In the genomic region with DNA sequence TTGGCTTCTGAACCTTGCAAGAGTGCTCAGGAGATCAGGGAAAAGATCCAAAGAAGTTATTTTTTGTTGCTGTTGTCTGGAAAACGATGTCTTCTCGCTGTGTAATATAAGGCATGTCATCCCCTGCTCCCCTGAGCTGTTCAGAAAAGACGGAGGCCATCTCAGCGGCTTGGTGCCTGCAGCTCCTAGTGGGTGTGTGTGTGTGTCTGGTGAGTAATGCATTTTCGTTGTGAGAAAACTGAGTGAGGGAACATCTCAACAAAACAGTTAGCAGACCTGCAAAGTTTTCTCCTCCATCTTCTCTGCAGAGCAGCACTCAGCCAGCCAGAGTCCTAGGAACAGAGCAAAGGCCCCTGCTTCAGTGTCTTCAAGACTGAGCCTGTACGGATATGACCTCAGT, we compare ENCODE assay signal across 17 mouse cellular contexts. TPM values are rescaled to one million over a fixed set of nuclear protein-coding genes. Genes with fewer than 3 reads are reported as not detected.
DNase-seq lines count a peak whose midpoint lies in the region; ATAC-seq and TF ChIP-seq lines count a peak whose summit lies in the region.
"Had no signal": no experiment of that assay in that cellular context is flagged by ENCODE, and none has a peak within 500 bp of the region (broad histone marks: within the 10 kb centered on the region; RNA-seq: fewer than 3 reads in every experiment).

No protein-coding gene starts in this region.

- 88% methylated on average over 6 of the region's 6 CpGs for WGBS in forebrain, embryonic 10.5 days
- 81% methylated on average over 6 of the region's 6 CpGs for WGBS in forebrain, embryonic 12.5 days
- 57% methylated on average over 6 of the region's 6 CpGs for WGBS in intestine, embryonic 15.5 days
- WGBS in intestine, embryonic 16.5 days: 64% methylated on average over 6 of the region's 6 CpGs
- WGBS in stomach, postnatal 0 days: 65% methylated on average over 6 of the region's 6 CpGs
- 85% methylated on average over 6 of the region's 6 CpGs for WGBS in hindbrain, embryonic 14.5 days

- H3K9me3 ChIP-seq in forebrain, embryonic 10.5 days: no peaks in the 10 kb centered on the region
- H3K9me3 ChIP-seq in forebrain, embryonic 12.5 days: no peaks in the 10 kb centered on the region
- H3K9me3 ChIP-seq in intestine, embryonic 15.5 days: no peaks in the 10 kb centered on the region
- no peaks in the 10 kb centered on the region for H3K9me3 ChIP-seq in intestine, embryonic 16.5 days (ENCODE audit: control insufficient read depth, low read length)
- no peaks in the 10 kb centered on the region for H3K9me3 ChIP-seq in stomach, postnatal 0 days (ENCODE audit: control insufficient read depth, low read length)
- H3K9me3 ChIP-seq in hindbrain, embryonic 14.5 days (ENCODE audit: control insufficient read depth, low read length): no peaks in the 10 kb centered on the region
- H3K9me3 ChIP-seq: kidney, embryonic 15.5 days; midbrain, embryonic 13.5 days; neural tube, embryonic 13.5 days; stomach, embryonic 15.5 days had no signal

- DNase-seq in forebrain, embryonic 10.5 days (ENCODE audit: extremely low spot score, low spot score): no peak
- DNase-seq in right cerebral cortex, adult 2 months (ENCODE audit: low spot score in 2 of 2): peak; percentile 40 to 41
- no peak for DNase-seq in right cerebral cortex, postnatal 4 days
- DNase-seq in stomach, postnatal 0 days (ENCODE audit: low spot score): no peak
- no peak for DNase-seq in hindbrain, embryonic 14.5 days (ENCODE audit: low spot score)
- DNase-seq: cerebellum, adult 11-12 months; right cerebral cortex, postnatal 25 days had no signal

- peaks cover 4% of the 10 kb centered on the region; the same call in 1 of the 2 replicates for H3K36me3 ChIP-seq in forebrain, embryonic 10.5 days (replicated peaks)
- H3K36me3 ChIP-seq in forebrain, embryonic 12.5 days (replicated peaks): no peaks in the 10 kb centered on the region
- H3K36me3 ChIP-seq in intestine, embryonic 15.5 days: no peaks in the 10 kb centered on the region
- H3K36me3 ChIP-seq in intestine, embryonic 16.5 days (ENCODE audit: control insufficient read depth, insufficient read depth, low read length): no peaks in the 10 kb centered on the region
- H3K36me3 ChIP-seq in stomach, postnatal 0 days (ENCODE audit: control insufficient read depth, insufficient read depth, low read length): no peaks in the 10 kb centered on the region
- no peaks in the 10 kb centered on the region for H3K36me3 ChIP-seq in hindbrain, embryonic 14.5 days (replicated peaks; ENCODE audit: control insufficient read depth, insufficient read depth)
- H3K36me3 ChIP-seq: kidney, embryonic 15.5 days; midbrain, embryonic 13.5 days; neural tube, embryonic 13.5 days; stomach, embryonic 15.5 days had no signal

- no peak overlapping the region for H3K9ac ChIP-seq in forebrain, embryonic 12.5 days
- no peak overlapping the region for H3K9ac ChIP-seq in intestine, embryonic 15.5 days
- H3K9ac ChIP-seq in intestine, embryonic 16.5 days (ENCODE audit: low read depth, low read length): no peak overlapping the region
- no peak overlapping the region for H3K9ac ChIP-seq in stomach, postnatal 0 days (ENCODE audit: low read length)
- no peak overlapping the region for H3K9ac ChIP-seq in hindbrain, embryonic 14.5 days
- H3K9ac ChIP-seq: kidney, embryonic 15.5 days; midbrain, embryonic 13.5 days; neural tube, embryonic 13.5 days; stomach, embryonic 15.5 days had no signal

- H3K27me3 ChIP-seq in forebrain, embryonic 10.5 days (ENCODE audit: poor library complexity, severe bottlenecking): no peaks in the 10 kb centered on the region
- no peaks in the 10 kb centered on the region for H3K27me3 ChIP-seq in forebrain, embryonic 12.5 days
- H3K27me3 ChIP-seq in intestine, embryonic 15.5 days (replicated peaks): no peaks in the 10 kb centered on the region
- no peaks in the 10 kb centered on the region for H3K27me3 ChIP-seq in intestine, embryonic 16.5 days (replicated peaks; ENCODE audit: control insufficient read depth, insufficient read depth, low read length)
- H3K27me3 ChIP-seq in stomach, postnatal 0 days (ENCODE audit: control insufficient read depth, insufficient read depth, low read length): no peaks in the 10 kb centered on the region
- no peaks in the 10 kb centered on the region for H3K27me3 ChIP-seq in hindbrain, embryonic 14.5 days (ENCODE audit: control insufficient read depth, insufficient read depth, low read length)
- H3K27me3 ChIP-seq: kidney, embryonic 15.5 days; midbrain, embryonic 13.5 days; neural tube, embryonic 13.5 days; Patski; stomach, embryonic 15.5 days had no signal

- H3K4me3 ChIP-seq in forebrain, embryonic 10.5 days: no peak overlapping the region
- no peak overlapping the region for H3K4me3 ChIP-seq in forebrain, embryonic 12.5 days (replicated peaks)
- no peak overlapping the region for H3K4me3 ChIP-seq in intestine, embryonic 15.5 days (replicated peaks)
- H3K4me3 ChIP-seq in intestine, embryonic 16.5 days (ENCODE audit: low read length): no peak overlapping the region
- H3K4me3 ChIP-seq in stomach, postnatal 0 days (ENCODE audit: low read depth, low read length): no peak overlapping the region
- no peak overlapping the region for H3K4me3 ChIP-seq in hindbrain, embryonic 14.5 days (replicated peaks; ENCODE audit: low read length)
- H3K4me3 ChIP-seq: kidney, embryonic 15.5 days; midbrain, embryonic 13.5 days; neural tube, embryonic 13.5 days; stomach, embryonic 15.5 days had no signal

- peak overlapping the region; percentile 58 for H3K27ac ChIP-seq in forebrain, embryonic 10.5 days
- H3K27ac ChIP-seq in forebrain, embryonic 12.5 days: no peak overlapping the region
- H3K27ac ChIP-seq in intestine, embryonic 15.5 days: 0 out of 2 replicates have a peak overlapping the region, but pooled peaks have one; percentile 8
- H3K27ac ChIP-seq in intestine, embryonic 16.5 days (ENCODE audit: low read length): no peak overlapping the region
- H3K27ac ChIP-seq in stomach, postnatal 0 days (replicated peaks): peak overlapping the region; percentile 61; the same call in 1 of the 2 replicates
- no peak overlapping the region for H3K27ac ChIP-seq in hindbrain, embryonic 14.5 days
- H3K27ac ChIP-seq: kidney, embryonic 15.5 days; macrophage had no signal

- no peak for TF ChIP-seq CTCF in stomach, postnatal 0 days (IDR thresholded peaks at IDR 0.05; ENCODE audit: low read depth)

- H3K4me2 ChIP-seq in forebrain, embryonic 12.5 days: no peak overlapping the region
- H3K4me2 ChIP-seq in intestine, embryonic 15.5 days (replicated peaks): no peak overlapping the region
- no peak overlapping the region for H3K4me2 ChIP-seq in intestine, embryonic 16.5 days (ENCODE audit: low read depth, low read length)
- no peak overlapping the region for H3K4me2 ChIP-seq in stomach, postnatal 0 days (replicated peaks; ENCODE audit: low read depth)
- H3K4me2 ChIP-seq in hindbrain, embryonic 14.5 days (replicated peaks): no peak overlapping the region
- H3K4me2 ChIP-seq: kidney, embryonic 15.5 days; midbrain, embryonic 13.5 days; neural tube, embryonic 13.5 days; stomach, embryonic 15.5 days had no signal

- no peak for ATAC-seq in forebrain, embryonic 12.5 days (ENCODE audit: low FRiP score)
- ATAC-seq in intestine, embryonic 15.5 days: no peak
- ATAC-seq in intestine, embryonic 16.5 days: no peak
- ATAC-seq in stomach, postnatal 0 days (ENCODE audit: low FRiP score, low TSS enrichment): no peak
- ATAC-seq in hindbrain, embryonic 14.5 days (ENCODE audit: low FRiP score): no peak
- ATAC-seq: CD4-positive, CD25-positive, alpha-beta regulatory T cell, adult 4 months had no signal

- TF ChIP-seq EP300 in stomach, postnatal 0 days (optimal IDR thresholded peaks at IDR 0.05): no peak

- peaks cover 84% of the 10 kb centered on the region for H3K4me1 ChIP-seq in forebrain, embryonic 10.5 days
- peaks cover 44% of the 10 kb centered on the region for H3K4me1 ChIP-seq in forebrain, embryonic 12.5 days
- peaks cover 27% of the 10 kb centered on the region for H3K4me1 ChIP-seq in intestine, embryonic 15.5 days (replicated peaks)
- peaks cover 50% of the 10 kb centered on the region for H3K4me1 ChIP-seq in intestine, embryonic 16.5 days (ENCODE audit: control insufficient read depth, insufficient read depth, low read length)
- peaks cover 6% of the 10 kb centered on the region for H3K4me1 ChIP-seq in stomach, postnatal 0 days (replicated peaks; ENCODE audit: control insufficient read depth, insufficient read depth)
- peaks cover 9% of the 10 kb centered on the region; the same call in 1 of the 2 replicates for H3K4me1 ChIP-seq in hindbrain, embryonic 14.5 days (replicated peaks; ENCODE audit: control insufficient read depth, insufficient read depth, low read length)

RNA-seq across cellular contexts. Expression of a gene that starts 36.6 kb away (rescaled TPM):
- 22.9 and 24.2 TPM in 2 replicates for polyA plus RNA-seq in forebrain, embryonic 10.5 days (2016; fragmentation: Nextera tagmentation; extraction: Ambion mirVana)
- 21.3 and 22.9 TPM in 2 replicates for polyA plus RNA-seq in forebrain, embryonic 12.5 days (2016; fragmentation: Nextera tagmentation; extraction: Ambion mirVana)
- polyA plus RNA-seq in intestine, embryonic 15.5 days (2015; fragmentation: Nextera tagmentation; extraction: Ambion mirVana): 17.4 and 18.4 TPM in 2 replicates
- 14.7 and 17.0 TPM in 2 replicates for polyA plus RNA-seq in intestine, embryonic 16.5 days (2015; fragmentation: Nextera tagmentation; extraction: Ambion mirVana)
- polyA plus RNA-seq in stomach, postnatal 0 days (2015; fragmentation: Nextera tagmentation; extraction: Ambion mirVana): 8.3 and 8.8 TPM in 2 replicates
- 7.4 and 9.0 TPM in 2 replicates for polyA plus RNA-seq in hindbrain, embryonic 14.5 days (2014; fragmentation: Nextera tagmentation; extraction: Ambion mirVana)

Comparison
In these comparisons a context has a peak if more than half of its experiments do, and no peak if none do; other contexts are left out.
1. DNase-seq: peak in right cerebral cortex, adult 2 months (2 of 2); none in forebrain, embryonic 10.5 days (single experiment), right cerebral cortex, postnatal 4 days (single experiment), stomach, postnatal 0 days (single experiment) and hindbrain, embryonic 14.5 days (single experiment).
2. H3K27ac ChIP-seq: peak in forebrain, embryonic 10.5 days (single experiment), intestine, embryonic 15.5 days (single experiment) and stomach, postnatal 0 days (single experiment); none in forebrain, embryonic 12.5 days (single experiment), intestine, embryonic 16.5 days (single experiment) and hindbrain, embryonic 14.5 days (single experiment).